Mouse (Mus musculus): Measurements from ENCODE around the gene Exoc6. TPM values are rescaled to one million over a fixed set of nuclear protein-coding genes. Genes with fewer than 3 reads are reported as not detected.
A peak's percentile ranks its signal among the peaks of the same experiment; 100 is the strongest.
"Not testable (repeated sequence)": the region's sequence is repeated elsewhere in the genome, so short reads cannot be mapped to it uniquely, and the experiment has no call there.

Exoc6 gene
- polyA plus RNA-seq, 1 experiment from 2014 or later = 7.9 TPM

- WGBS = 97% methylated on average over 3 of the region's 3 CpGs
- H3K4me1 ChIP-seq; H3K4me3 ChIP-seq; H3K36me3 ChIP-seq; H3K9me3 ChIP-seq (replicated peaks); H3K27ac ChIP-seq (replicated peaks); DNase-seq (ENCODE audit: low spot score): not testable (repeated sequence)
- H3K27me3 ChIP-seq (ENCODE audit: low read depth, poor library complexity, severe bottlenecking) = peaks cover 14% of the 10 kb centered on the region
Measured at GRCm38 (mm10) chr19:37527736-37528135, 22.5 kb upstream of the Exoc6 start.

GRCm38 (mm10) chr19:37528581-37528980 is 21.6 kb upstream of the Exoc6 start:
- 78% methylated on average over 6 of the region's 6 CpGs for WGBS

DNA sequence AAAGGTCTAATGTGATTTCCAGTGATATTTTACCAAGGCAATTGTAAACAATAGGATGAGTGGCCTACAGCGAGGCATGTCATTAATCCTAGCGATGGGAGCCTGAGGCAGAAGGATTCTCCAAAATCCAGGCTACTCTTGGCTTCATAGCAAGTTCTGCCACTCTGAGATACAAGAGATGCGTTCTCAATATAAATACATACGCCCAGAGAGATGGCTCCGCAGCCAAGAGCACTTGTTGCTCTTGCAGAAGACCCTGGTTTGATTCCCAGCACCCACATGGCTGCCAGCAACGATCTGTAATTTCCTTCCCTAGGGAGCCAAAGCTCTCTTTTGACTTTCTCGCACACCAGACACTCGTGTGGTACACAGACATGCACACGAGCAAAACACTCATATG is 20.9 kb upstream of the Exoc6 start:
- no peak overlapping the region for H3K27ac ChIP-seq (replicated peaks)
- H3K4me3 ChIP-seq = no peak overlapping the region
- 91% methylated on average over 9 of the region's 9 CpGs for WGBS
- peaks cover 14% of the 10 kb centered on the region for H3K27me3 ChIP-seq (ENCODE audit: low read depth, poor library complexity, severe bottlenecking)
- no peaks in the 10 kb centered on the region for H3K36me3 ChIP-seq
- no peaks in the 10 kb centered on the region for H3K9me3 ChIP-seq (replicated peaks)
- DNase-seq (ENCODE audit: low spot score) = no peak
- H3K4me1 ChIP-seq = peaks cover 4% of the 10 kb centered on the region; the same call in 1 of the 2 replicates

More at GRCm38 (mm10) chr19:37528581-37528980, 21.6 kb upstream of the Exoc6 start:
- no peak for DNase-seq (ENCODE audit: low spot score)
- Histone ChIP-seq H3K9me3 (replicated peaks) (no peaks in the 10 kb centered on the region), H3K4me3 (no peak overlapping the region), H3K27ac (replicated peaks) (no peak overlapping the region), H3K36me3 (no peaks in the 10 kb centered on the region), H3K27me3 (ENCODE audit: low read depth, poor library complexity, severe bottlenecking) (peaks cover 14% of the 10 kb centered on the region), H3K4me1 (peaks cover 4% of the 10 kb centered on the region; the same call in 1 of the 2 replicates)

- Histone ChIP-seq H3K36me3 (no peaks in the 10 kb centered on the region), H3K4me1 (peaks cover 4% of the 10 kb centered on the region; the same call in 1 of the 2 replicates), H3K4me3 (no peak overlapping the region), H3K27me3 (ENCODE audit: low read depth, poor library complexity, severe bottlenecking) (peaks cover 14% of the 10 kb centered on the region), H3K27ac (replicated peaks) (no peak overlapping the region), H3K9me3 (replicated peaks) (no peaks in the 10 kb centered on the region)
- peak; percentile 14 for DNase-seq (ENCODE audit: low spot score)
- 53% methylated on average over 7 of the region's 7 CpGs for WGBS
Measured at GRCm38 (mm10) chr19:37529975-37530515, 20.2 kb upstream of the Exoc6 start.

DNA sequence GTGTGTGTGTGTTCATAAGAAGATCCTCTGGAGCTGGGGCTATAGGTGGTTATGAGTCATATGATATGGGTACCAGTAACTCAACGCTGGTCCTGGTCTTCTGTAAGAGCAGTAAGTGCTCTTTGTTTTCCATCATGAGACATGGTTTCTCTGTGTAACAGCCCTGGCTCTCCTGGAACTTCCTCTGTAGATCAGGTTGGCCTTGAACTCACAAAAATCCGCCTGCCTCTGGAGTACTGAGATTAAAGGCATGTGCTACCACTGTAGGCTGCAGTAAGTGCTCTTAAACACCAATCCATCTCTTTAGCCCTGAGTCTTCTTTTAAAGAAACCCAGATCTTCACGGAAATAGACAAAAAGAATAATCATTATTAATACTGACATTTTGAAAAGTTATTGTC is 19.6 kb upstream of the Exoc6 start:
- H3K27ac ChIP-seq (replicated peaks) = no peak overlapping the region
- no peaks in the 10 kb centered on the region for H3K9me3 ChIP-seq (replicated peaks)
- H3K36me3 ChIP-seq = no peaks in the 10 kb centered on the region
- peaks cover 14% of the 10 kb centered on the region for H3K27me3 ChIP-seq (ENCODE audit: low read depth, poor library complexity, severe bottlenecking)
- 88% methylated on average over 3 of the region's 3 CpGs for WGBS
- DNase-seq (ENCODE audit: low spot score) = no peak
- H3K4me1 ChIP-seq = peaks cover 4% of the 10 kb centered on the region; the same call in 1 of the 2 replicates
- no peak overlapping the region for H3K4me3 ChIP-seq

DNA sequence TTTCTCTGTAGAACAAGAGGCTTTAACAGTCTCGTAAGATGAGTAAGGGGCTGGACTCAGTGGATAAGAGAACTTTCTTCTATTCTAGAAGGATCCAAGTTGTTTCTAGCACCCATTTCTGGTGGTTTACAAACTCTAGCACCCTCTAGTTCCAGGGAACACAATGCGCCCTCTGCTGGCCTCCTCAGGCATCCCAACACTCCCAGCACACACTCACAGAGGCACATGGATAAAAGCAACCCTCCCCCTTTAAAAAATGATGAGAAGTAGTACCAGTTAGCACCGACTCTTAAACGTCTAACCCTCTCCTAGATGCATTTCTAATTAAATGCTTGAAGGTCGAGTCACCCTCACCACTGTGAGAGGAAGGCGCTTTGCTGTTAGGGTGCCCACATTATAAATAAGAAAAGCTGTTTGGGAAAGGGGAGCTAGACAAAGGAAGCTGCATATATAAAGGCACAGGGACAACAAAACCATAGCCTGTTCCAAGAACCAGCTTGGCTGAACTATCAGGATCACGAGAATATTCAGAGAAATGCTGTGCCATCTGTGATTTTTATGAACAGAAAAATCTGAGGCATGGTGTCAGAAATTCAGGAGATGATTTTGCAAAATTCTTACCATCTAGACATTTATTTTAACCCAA is 18.9 kb upstream of the Exoc6 start:
- no peak overlapping the region for H3K4me3 ChIP-seq
- no peaks in the 10 kb centered on the region for H3K36me3 ChIP-seq
- no peak overlapping the region for H3K27ac ChIP-seq (replicated peaks)
- WGBS = 60% methylated on average over 7 of the region's 7 CpGs
- peaks cover 11% of the 10 kb centered on the region for H3K27me3 ChIP-seq (ENCODE audit: low read depth, poor library complexity, severe bottlenecking)
- peaks cover 4% of the 10 kb centered on the region; the same call in 1 of the 2 replicates for H3K4me1 ChIP-seq
- H3K9me3 ChIP-seq (replicated peaks) = no peaks in the 10 kb centered on the region
- no peak for DNase-seq (ENCODE audit: low spot score)

- H3K4me1 ChIP-seq = no peaks in the 10 kb centered on the region
- H3K27me3 ChIP-seq (ENCODE audit: low read depth, poor library complexity, severe bottlenecking) = no peaks in the 10 kb centered on the region; the same call in 1 of the 2 replicates
- H3K36me3 ChIP-seq = no peaks in the 10 kb centered on the region
- no peaks in the 10 kb centered on the region for H3K9me3 ChIP-seq (replicated peaks)
- H3K27ac ChIP-seq (replicated peaks) = no peak overlapping the region
- H3K4me3 ChIP-seq = no peak overlapping the region
- WGBS = 79% methylated on average over 5 of the region's 5 CpGs
- DNase-seq (ENCODE audit: low spot score) = no peak
Measured at GRCm38 (mm10) chr19:37533196-37533595, 17.0 kb upstream of the Exoc6 start.

DNA sequence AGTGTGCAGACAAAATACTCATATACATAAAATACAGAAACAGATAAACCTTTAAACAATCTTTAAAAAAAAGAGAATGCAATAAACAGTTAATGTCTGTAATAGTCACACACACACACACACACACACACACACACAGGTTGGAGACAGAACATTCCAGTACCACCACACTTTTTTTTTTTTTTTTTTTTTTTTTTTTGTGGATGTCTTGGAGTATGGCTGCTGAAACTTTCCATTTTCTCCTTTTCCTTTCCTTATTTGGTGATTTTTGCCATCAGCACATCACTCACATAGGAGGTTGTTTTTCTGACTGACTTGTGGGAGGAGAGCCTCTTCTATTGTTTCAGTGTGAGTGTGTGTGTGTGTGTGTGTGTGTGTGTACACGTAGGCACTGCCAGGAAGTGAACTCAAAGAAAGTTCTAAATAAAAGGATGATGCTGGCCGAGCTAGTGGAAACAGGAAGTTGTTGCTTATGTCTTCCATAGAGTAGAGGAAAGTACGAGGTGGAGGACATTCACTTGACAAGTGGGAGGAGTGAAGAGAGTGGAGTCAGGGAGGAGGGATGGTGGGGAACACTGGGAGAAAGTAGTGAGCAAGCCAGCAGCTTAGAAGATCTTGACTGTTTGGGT is 15.4 kb upstream of the Exoc6 start:
- Histone ChIP-seq H3K27ac (replicated peaks) (no peak overlapping the region), H3K9me3 (replicated peaks) (no peaks in the 10 kb centered on the region), H3K27me3 (ENCODE audit: low read depth, poor library complexity, severe bottlenecking) (no peaks in the 10 kb centered on the region; the same call in 1 of the 2 replicates), H3K36me3 (no peaks in the 10 kb centered on the region), H3K4me1 (no peaks in the 10 kb centered on the region), H3K4me3 (no peak overlapping the region)
- 58% methylated on average over 3 of the region's 3 CpGs for WGBS
- no peak for DNase-seq (ENCODE audit: low spot score)

DNA sequence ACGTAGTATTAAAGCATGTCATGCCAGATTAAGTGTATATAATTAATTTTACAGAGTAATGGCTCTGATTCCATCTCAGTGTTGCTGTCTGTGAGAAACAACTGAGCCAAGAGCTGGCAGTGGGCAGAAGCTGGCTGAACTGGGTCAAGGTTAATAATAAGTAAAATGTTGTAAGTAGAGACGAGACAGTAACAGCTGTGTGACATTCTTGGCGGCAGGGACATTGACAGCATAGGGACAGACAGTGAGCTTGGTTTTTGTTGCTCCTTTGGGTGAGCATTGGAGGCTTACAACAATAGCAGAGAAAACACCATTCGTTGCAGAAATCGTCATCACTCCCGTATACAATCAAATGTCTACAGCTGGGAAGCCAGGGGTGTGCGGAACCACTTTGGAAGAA is 13.8 kb upstream of the Exoc6 start:
- Histone ChIP-seq H3K27me3 (ENCODE audit: low read depth, poor library complexity, severe bottlenecking) (no peaks in the 10 kb centered on the region; the same call in 1 of the 2 replicates), H3K4me1 (no peaks in the 10 kb centered on the region), H3K9me3 (replicated peaks) (no peaks in the 10 kb centered on the region), H3K27ac (replicated peaks) (no peak overlapping the region), H3K36me3 (no peaks in the 10 kb centered on the region), H3K4me3 (no peak overlapping the region)
- 91% methylated on average over 7 of the region's 7 CpGs for WGBS
- no peak for DNase-seq (ENCODE audit: low spot score)

GRCm38 (mm10) chr19:37537717-37538116 is 12.5 kb upstream of the Exoc6 start:
- Histone ChIP-seq H3K4me1 (no peaks in the 10 kb centered on the region), H3K36me3 (no peaks in the 10 kb centered on the region)
- DNase-seq (ENCODE audit: low spot score) = no peak

GRCm38 (mm10) chr19:37540201-37540600 is 10.0 kb upstream of the Exoc6 start:
- Histone ChIP-seq H3K4me3 (no peak overlapping the region), H3K4me1 (no peaks in the 10 kb centered on the region), H3K27me3 (ENCODE audit: low read depth, poor library complexity, severe bottlenecking) (no peaks in the 10 kb centered on the region), H3K36me3 (no peaks in the 10 kb centered on the region), H3K27ac (replicated peaks) (no peak overlapping the region), H3K9me3 (replicated peaks) (no peaks in the 10 kb centered on the region)
- 73% methylated on average over 7 of the region's 7 CpGs for WGBS
- DNase-seq (ENCODE audit: low spot score) = no peak

More at GRCm38 (mm10) chr19:37537717-37538116, 12.5 kb upstream of the Exoc6 start:
- H3K9me3 ChIP-seq (replicated peaks) = no peaks in the 10 kb centered on the region
- 89% methylated on average over 1 of the region's 1 CpGs for WGBS
- no peak overlapping the region for H3K27ac ChIP-seq (replicated peaks)
- H3K4me3 ChIP-seq = no peak overlapping the region
- H3K27me3 ChIP-seq (ENCODE audit: low read depth, poor library complexity, severe bottlenecking) = no peaks in the 10 kb centered on the region

- Histone ChIP-seq H3K27ac (replicated peaks) (no peak overlapping the region), H3K27me3 (ENCODE audit: low read depth, poor library complexity, severe bottlenecking) (peaks cover 25% of the 10 kb centered on the region), H3K36me3 (no peaks in the 10 kb centered on the region), H3K4me1 (no peaks in the 10 kb centered on the region), H3K4me3 (no peak overlapping the region), H3K9me3 (replicated peaks) (no peaks in the 10 kb centered on the region)
- WGBS = 62% methylated on average over 13 of the region's 13 CpGs
- DNase-seq (ENCODE audit: low spot score) = no peak
Measured at GRCm38 (mm10) chr19:37543537-37544326, 6.5 kb upstream of the Exoc6 start.

Measured in midbrain, embryonic 10.5 days (tissue).